In the genomic region with DNA sequence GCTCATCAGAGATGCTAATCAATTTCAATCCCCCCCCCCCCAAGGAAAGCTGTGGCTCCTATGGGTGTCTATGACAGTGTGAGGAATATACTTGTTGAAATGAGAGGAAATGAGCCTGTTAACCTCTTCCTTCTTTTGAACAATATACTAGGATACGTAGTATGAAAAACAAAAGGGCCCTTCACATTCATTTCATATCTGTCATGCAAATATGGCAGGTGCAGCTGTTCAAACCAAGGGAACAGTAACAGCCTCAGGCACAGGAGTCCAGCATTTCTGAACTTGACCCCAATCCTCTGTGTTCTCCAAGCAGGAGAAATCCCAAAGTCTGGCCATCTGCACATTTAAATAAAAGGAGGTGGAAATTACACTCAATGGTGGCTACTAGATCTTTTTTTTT, we compare ENCODE assay signal across 21 mouse cellular contexts.
DNase-seq lines count a peak whose midpoint lies in the region.
"Had no signal": no experiment of that assay in that cellular context is flagged by ENCODE, and none has a peak within 500 bp of the region (broad histone marks: within the 10 kb centered on the region; RNA-seq: fewer than 3 reads in every experiment).

No protein-coding gene starts in this region.

- no peaks in the 10 kb centered on the region for H3K9me3 ChIP-seq in midbrain, embryonic 10.5 days (replicated peaks)
- H3K9me3 ChIP-seq: forebrain, embryonic 10.5 days; forebrain, embryonic 13.5 days; heart, embryonic 12.5 days; heart, embryonic 15.5 days had no signal

- DNase-seq in cerebellum, adult 9-11 months, result peak; percentile 15
- no peak for DNase-seq in cerebellum, postnatal 25 days
- DNase-seq in Muller cell, postnatal 12 days (ENCODE audit: inconsistent ontology term), result peak; percentile 71
- DNase-seq in brain, adult 2 months (ENCODE audit: low read depth, low spot score), result peak; percentile 36
- no peak for DNase-seq in midbrain, embryonic 10.5 days (ENCODE audit: low spot score)
- no peak for DNase-seq in thymus, postnatal 36 days
- DNase-seq: adrenal gland, adult 8-10 months; adrenal gland, postnatal 25 days; cerebellum, adult 8-10 months; forebrain, postnatal 0 days; gastrocnemius, adult 2 months; gastrocnemius, postnatal 14 days; heart, adult 18-20 months; heart, postnatal 10 days; heart, postnatal 4 days had no signal

- H3K4me1 ChIP-seq in midbrain, embryonic 10.5 days, result peaks cover 34% of the 10 kb centered on the region
- H3K4me1 ChIP-seq: forebrain, embryonic 13.5 days had no signal

- H3K36me3 ChIP-seq in midbrain, embryonic 10.5 days, result no peaks in the 10 kb centered on the region
- H3K36me3 ChIP-seq: forebrain, embryonic 10.5 days; heart, embryonic 12.5 days; heart, embryonic 15.5 days had no signal

- no peak overlapping the region for H3K4me3 ChIP-seq in midbrain, embryonic 10.5 days
- H3K4me3 ChIP-seq: forebrain, embryonic 10.5 days; forebrain, embryonic 13.5 days; gastrocnemius, adult 2 months; heart, embryonic 12.5 days; heart, embryonic 15.5 days had no signal

- H3K27ac ChIP-seq in midbrain, embryonic 10.5 days (replicated peaks), result no peak overlapping the region
- H3K27ac ChIP-seq: forebrain, embryonic 10.5 days; forebrain, embryonic 13.5 days; gastrocnemius, adult 2 months; heart, embryonic 15.5 days; hindbrain, embryonic 14.5 days; hindbrain, postnatal 0 days had no signal

- no peaks in the 10 kb centered on the region for H3K27me3 ChIP-seq in midbrain, embryonic 10.5 days (ENCODE audit: low read depth, poor library complexity, severe bottlenecking)
- H3K27me3 ChIP-seq: forebrain, embryonic 13.5 days; heart, embryonic 12.5 days; heart, embryonic 15.5 days had no signal

- 92% methylated on average over 1 of the region's 1 CpGs for WGBS in midbrain, embryonic 10.5 days

Comparison
In these comparisons a context has a peak if more than half of its experiments do, and no peak if none do; other contexts are left out.
1. DNase-seq: peak in cerebellum, adult 9-11 months (single experiment), Muller cell, postnatal 12 days (single experiment) and brain, adult 2 months (single experiment); none in cerebellum, postnatal 25 days (0 of 2), midbrain, embryonic 10.5 days (single experiment) and thymus, postnatal 36 days (0 of 2).